Mouse (Mus musculus) c-Kit-positive CD71-negative TER-119-negative erythroid progenitor cells, embryonic 14.5 days (primary cell): ENCODE results near the gene Kmt2b.

Experiments used
- DNase-seq: peaks from one replicate; pipeline ENCODE4 v3.0.0-alpha.2; 2013; ENCODE audit warnings: low read depth

Kmt2b gene

DNA sequence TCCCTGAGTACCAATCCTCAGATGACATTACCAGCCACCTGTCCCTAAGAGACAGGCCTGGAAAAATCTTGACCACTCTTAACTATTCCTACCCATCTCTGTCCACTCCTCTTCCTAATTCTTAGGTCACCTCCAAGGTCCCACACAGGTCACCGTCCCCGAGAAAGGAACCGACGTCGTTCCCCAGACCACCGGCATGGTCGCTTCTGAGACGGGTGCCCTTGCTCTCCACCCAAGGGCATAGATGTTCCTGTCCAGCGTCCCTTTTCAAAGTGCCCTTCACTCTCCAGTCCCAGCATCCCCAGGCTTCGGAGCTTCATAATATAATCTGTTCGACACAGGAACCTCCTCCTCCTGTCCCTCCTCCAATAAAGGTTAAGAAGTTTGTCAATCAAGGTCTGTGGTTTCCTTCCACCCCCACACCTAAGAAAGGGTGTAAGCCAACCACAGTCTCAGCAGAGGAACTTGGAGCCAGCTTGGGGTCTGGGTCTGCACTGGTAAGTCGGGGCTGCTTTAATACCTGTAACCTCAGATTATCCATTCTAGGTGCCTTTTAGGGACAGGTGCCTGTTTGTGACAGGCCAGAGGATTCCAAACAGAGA is 23.5 kb downstream of the Kmt2b start, which contains the start of gene Igflr1:
TSS of gene Igflr1 (plus strand) at position 458 of the 602 bp plus-strand sequence.
- no peak for DNase-seq

GRCm38 (mm10) chr7:30563906-30564280 is 24.6 kb downstream of the Kmt2b start:
- DNase-seq: no peak

DNA sequence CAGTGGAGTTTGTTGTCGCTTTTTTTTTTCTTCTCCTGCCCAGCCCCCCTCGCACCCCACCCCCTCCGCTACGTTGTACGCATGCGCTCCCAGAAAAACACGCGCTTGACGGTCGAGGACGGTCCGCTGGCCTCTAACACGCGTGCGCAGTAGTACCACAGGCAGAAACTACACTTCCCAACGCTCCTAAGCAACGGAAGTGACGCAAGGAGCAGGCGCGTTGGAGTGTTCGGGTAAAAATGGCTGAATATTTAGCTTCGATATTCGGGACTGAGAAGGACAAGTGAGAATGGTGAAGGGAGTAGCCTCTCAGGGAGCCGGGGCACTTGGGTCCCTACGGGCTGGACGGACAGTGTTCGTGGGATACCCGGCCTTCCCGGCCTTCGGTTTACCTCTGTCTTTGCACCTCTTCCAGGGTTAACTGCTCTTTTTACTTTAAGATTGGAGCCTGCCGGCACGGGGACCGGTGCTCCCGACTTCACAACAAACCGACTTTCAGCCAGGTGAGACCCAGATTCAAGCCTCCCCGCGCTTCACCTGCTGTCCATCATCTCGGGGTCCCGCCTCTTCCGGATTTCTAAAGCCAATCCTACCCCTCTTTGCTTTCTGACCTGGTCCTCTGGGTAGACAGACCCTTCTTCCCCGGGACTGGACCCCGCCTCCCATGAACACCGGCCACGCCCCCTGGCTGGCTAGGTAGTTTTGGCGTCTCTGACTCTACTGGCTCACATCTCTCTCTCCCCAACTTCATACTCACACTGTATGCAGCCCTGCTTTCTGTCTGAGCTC is 25.2 kb downstream of the Kmt2b start, which contains the start of the genes U2af1l4, Gm49396 and Psenen:
TSS of gene U2af1l4 (plus strand) at position 185 of the 789 bp plus-strand sequence.
TSS of gene Gm49396 (plus strand) at position 228 of the 789 bp plus-strand sequence.
TSS of gene Psenen (minus strand) at position 511 of the 789 bp plus-strand sequence.
- DNase-seq: peak; percentile 97

- peak; percentile 20 for DNase-seq
These were observed 25.9 kb downstream of the Kmt2b start for GRCm38 (mm10) chr7:30562526-30563116.

DNA sequence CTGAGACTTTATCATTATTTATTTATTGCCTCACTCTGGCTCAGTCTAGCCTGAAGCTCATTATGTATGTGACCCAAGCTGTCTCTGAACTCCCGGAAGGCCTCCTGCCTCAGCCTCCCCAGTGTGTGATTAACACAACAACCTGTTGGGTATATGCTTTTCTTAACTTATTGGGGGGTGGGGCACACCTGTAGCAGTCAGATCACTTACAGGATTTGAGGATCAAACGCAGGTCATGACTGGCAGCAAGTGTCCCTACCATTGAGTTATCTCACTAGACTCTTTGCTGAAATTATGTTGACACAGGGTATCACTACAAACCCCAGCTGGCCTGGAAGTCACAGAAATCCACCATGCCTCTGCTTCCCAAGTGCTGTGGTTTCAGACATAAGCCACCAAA is 28.2 kb downstream of the Kmt2b start:
- no peak for DNase-seq

GRCm38 (mm10) chr7:30559443-30559954 is 29.0 kb downstream of the Kmt2b start, which contains the start of gene Lin37:
Gene Lin37 (minus strand): TSS chr7:30559838.
- peak; percentile 90 for DNase-seq

DNA sequence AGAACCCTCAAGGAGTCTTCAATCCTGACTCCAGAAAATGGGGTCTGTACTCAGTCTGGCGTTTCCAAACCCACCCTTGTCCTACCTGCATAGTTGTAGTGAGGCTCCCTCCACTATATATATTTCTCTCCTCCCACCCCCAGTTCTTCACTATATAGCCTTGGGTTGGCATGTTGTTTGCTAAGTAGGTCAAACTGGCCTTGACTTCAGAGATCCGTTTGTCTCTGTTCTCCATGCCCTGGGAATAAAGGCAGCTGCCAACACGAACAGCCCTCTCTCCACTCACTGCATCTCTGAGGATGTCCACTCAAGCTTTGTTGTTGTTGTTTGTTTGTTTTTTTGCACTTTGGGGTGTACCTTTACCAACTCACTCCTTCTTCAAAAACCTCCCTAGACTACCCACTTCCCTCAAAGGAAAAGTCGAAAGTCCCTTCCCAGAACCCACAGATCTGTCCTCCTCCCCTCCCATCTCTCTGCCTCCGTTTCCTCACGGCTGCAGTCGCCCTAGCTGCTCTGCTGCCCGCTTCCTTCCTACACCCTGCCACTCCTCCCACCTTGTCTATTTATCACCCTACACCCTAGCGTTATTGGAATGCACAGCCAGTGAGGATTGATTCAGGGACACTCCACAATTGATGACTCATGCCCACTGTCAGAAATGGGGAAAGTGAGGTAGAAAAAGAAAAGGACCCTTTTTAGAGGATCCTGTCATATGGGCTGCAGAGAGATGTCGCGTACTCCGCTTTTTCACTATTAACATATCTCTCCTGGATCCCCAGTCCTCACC is 29.7 kb downstream of the Kmt2b start:
- peak; percentile 12 for DNase-seq

DNA sequence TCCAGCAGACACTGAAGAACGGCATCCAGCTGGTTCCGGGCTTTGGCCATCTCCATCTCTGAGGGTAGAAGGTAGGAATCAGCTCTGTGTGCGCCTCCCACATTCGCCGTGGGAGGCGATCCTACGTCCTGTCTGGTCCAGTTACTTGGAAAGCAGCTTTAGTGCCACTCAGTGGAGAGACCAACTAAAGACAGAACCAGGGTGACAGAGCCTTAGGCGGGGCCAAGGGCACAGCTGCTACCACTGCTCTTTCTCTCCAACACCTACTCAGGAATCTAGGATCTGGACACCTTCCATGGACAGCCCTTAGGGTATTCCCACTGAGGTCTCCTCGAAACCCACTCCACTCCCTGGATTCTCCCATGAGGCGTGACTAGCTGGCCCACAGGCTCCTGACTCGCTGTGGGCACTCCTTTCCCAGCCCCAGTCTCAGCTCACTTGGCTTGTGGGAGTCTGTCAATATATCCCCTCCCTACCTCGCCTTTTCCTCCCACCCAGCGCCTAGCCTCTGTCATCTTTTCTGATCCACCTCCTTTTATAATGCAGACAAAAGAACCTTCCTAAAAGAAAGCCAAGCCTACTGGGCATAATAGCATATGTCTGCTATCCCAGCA is 30.5 kb downstream of the Kmt2b start:
- no peak for DNase-seq

- DNase-seq: peak; percentile 46
These were observed 31.5 kb downstream of the Kmt2b start for GRCm38 (mm10) chr7:30556894-30557536.

GRCm38 (mm10) chr7:30553810-30554584 is 34.5 kb downstream of the Kmt2b start:
- DNase-seq: no peak

DNA sequence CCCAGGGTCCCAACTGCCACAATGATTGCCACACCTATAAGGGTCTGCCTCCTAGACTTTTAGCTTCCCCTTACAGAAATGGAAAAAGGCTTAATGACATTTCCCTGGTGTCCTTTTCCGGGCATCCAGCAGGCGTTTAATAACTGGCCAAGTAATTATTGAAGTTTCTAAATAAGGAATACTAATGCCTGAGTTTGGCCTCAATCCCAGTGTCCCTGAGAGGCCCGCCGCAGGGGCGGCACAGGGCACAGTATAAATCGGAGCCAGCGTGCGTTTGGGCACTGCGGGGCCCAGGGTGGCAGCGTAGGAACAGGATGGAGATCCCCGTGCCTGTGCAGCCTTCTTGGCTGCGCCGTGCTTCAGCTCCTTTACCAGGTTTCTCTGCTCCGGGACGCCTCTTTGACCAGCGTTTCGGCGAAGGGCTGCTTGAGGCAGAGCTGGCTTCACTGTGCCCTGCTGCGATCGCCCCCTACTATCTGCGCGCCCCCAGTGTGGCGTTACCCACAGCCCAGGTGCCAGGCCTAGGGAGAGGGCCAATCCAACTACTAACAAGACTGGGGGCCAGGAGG is 35.4 kb downstream of the Kmt2b start:
- no peak for DNase-seq

DNA sequence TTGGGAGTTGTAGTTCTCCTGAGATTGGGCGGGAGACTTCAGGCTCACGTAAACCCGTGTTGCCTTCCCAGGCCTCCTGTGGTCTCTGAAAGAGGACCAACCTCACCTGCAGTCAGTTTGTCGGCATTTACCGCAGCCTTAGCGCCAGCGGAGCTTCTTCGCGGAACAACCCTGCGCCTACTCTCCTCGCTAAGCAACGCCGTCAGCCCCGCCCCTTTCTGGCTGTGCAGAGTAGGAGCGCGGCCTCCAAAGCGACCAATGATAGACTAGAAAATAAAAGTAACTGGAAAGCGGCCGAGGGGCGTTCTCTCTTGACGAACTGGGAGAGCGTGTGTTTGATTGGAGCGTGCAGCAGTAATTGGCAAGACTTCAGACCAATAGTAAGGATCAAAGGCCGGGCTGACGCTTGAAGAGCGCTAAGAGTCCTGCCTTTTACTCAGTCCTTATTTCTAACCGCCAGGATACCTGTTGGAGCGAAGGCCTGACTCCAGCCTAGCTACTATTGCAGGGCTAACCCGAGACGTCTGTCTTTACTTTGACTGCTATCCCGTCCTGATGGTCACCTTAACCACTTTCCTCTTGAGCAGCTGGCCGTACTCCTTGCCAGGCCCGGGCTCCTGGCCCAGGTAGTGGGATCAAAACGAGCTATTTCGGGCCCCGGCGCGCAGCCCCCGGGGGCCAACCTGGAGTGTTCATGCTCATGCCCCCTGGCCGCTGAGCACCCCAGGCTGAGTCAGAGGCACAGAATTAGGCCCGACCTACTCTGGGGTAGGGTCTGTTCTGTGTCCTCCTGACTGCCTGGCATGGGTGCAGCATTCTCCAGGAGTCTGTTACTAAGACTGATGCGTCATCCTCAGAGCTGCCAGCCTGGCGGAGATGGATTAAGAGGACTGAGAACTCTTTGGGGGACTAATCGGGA is 36.2 kb downstream of the Kmt2b start, which contains the start of the genes Hspb6 and Proser3:
TSS of gene Hspb6 (plus strand) at position 77 of the 919 bp plus-strand sequence.
TSS of gene Proser3 (minus strand) at position 198 of the 919 bp plus-strand sequence.
- peak; percentile 97 for DNase-seq

- no peak for DNase-seq
These were observed 37.0 kb downstream of the Kmt2b start for GRCm38 (mm10) chr7:30551445-30552101.

- no peak for DNase-seq
These were observed 37.9 kb downstream of the Kmt2b start for GRCm38 (mm10) chr7:30550603-30551002.

DNA sequence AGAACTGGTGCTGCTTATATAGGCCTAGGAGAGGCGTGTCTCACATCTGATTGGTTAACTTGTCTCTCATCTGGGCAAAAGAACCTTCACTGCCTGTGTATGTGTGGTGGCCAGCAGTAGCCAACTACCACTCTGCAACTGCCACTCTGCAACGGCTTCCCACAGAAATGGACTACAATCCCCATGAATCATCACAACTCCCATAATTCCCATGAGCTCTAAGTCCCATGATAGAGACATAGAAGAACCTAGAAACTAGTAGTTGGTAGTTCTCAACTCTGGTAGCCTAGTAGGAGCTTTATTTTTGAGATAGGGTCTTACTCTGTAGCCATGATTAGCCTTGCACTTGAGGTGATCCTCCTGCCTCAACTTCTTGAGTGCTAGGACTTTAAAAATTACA is 38.6 kb downstream of the Kmt2b start:
- no peak for DNase-seq

- no peak for DNase-seq
These were observed 44.2 kb downstream of the Kmt2b start for GRCm38 (mm10) chr7:30544327-30544726.

DNA sequence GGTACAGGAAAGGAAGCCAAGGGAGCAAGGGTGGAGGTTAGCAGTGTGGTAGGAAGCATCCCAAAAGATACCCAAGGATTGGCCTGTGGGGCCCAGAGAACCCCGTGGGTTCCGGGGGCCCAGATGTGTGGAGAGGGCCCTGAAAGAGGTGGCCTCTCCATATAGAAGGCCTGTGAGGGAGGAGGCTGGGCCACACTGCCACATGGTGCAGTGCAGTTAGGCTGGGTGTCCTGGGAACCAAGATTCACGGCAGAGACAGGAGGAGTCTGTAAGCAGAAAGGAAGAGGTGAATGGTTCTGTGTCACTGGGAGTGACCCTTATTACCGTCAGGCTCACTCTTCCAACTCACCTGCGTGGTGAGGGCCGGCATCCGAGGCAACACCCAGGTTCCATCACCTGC is 48.0 kb downstream of the Kmt2b start:
- DNase-seq: no peak
